Mouse (Mus musculus) neural tube, embryonic 12.5 days (tissue): Measurements from ENCODE around the gene Golt1a. TPM values are rescaled to one million over a fixed set of nuclear protein-coding genes. Genes with fewer than 3 reads are reported as not detected.

Experiments used
- ATAC-seq: fragments of 200-750 bp; cut with Nextera tagmentation; 2 replicates; pipeline ENCODE4 v1.8.0; 2017; ENCODE audit warnings: low read depth, mild to moderate bottlenecking, moderate TSS enrichment, moderate library complexity; ENCODE audit not compliant: low FRiP score
- H3K27ac ChIP-seq: fragments of 300-500 bp; sonication (generic); 2 replicates; pipeline ENCODE4 v1.5.1; 2016
- H3K27me3 ChIP-seq: fragments of 300-500 bp; sonication (generic); replicated peaks from 2 replicates; pipeline ENCODE4 v1.6.1; 2016; ENCODE audit warnings: mild to moderate bottlenecking
- H3K36me3 ChIP-seq: fragments of 300-500 bp; sonication (generic); 2 replicates; pipeline ENCODE4 v1.6.1; 2016; ENCODE audit warnings: mild to moderate bottlenecking
- H3K4me1 ChIP-seq: fragments of 300-500 bp; sonication (generic); 2 replicates; pipeline ENCODE4 v1.6.1; 2016
- H3K4me2 ChIP-seq: fragments of 300-500 bp; sonication (generic); replicated peaks from 2 replicates; pipeline ENCODE4 v1.6.1; 2016; ENCODE audit warnings: mild to moderate bottlenecking
- H3K4me3 ChIP-seq: fragments of 300-500 bp; sonication (generic); 2 replicates; pipeline ENCODE4 v1.5.1; 2016
- H3K9ac ChIP-seq: fragments of 300-500 bp; sonication (generic); 2 replicates; pipeline ENCODE4 v1.6.1; 2016; ENCODE audit warnings: mild to moderate bottlenecking
- H3K9me3 ChIP-seq: fragments of 300-500 bp; sonication (generic); 2 replicates; pipeline ENCODE4 v1.6.1; 2016; ENCODE audit warnings: mild to moderate bottlenecking
- WGBS: fragments of 180-500 bp; shearing (Covaris S2); methylation state at CpG from one replicate; pipeline ENCODE4 v1.1.7; 2016; 5-methylcytosine and 5-hydroxymethylcytosine counted together
- polyA plus RNA-seq: library from polyadenylated mRNA; unstranded; fragments of >200 nt; fragmentation: Nextera tagmentation; extraction: Ambion mirVana; gene quantifications from 2 replicates; pipeline ENCODE4 v1.2.1, GENCODE M21; 2016

Gene Golt1a
- polyA plus RNA-seq, 1 experiment from 2014 or later: not detected

DNA sequence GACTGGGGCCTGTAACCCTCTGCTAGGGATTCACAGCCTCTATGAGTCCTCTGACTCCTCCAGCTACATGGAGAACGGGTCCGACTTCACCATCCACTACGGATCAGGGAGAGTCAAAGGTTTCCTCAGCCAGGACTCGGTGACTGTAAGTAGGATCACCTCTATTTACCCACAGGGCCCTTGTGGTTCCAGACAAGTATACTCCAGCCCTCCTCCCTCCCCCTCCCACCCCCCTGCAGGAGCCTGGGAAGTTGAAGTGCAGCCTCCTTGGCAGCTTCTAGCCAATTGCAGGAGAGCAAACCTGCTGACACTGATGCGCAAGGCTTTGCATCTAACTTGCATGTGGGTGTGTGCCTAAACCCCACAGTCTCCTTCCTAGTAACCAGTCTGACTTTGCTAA lies 45.9 kb downstream of the Golt1a start:
- no peak overlapping the region for H3K9ac ChIP-seq
- no peak overlapping the region for H3K4me2 ChIP-seq
- H3K27me3 ChIP-seq: peaks cover 4% of the 10 kb centered on the region
- ATAC-seq: no peak
- no peaks in the 10 kb centered on the region; the same call in 1 of the 2 replicates for H3K4me1 ChIP-seq
- H3K4me3 ChIP-seq: no peak overlapping the region
- WGBS: 54% methylated on average over 5 of the region's 5 CpGs
- no peaks in the 10 kb centered on the region for H3K36me3 ChIP-seq
- no peaks in the 10 kb centered on the region for H3K9me3 ChIP-seq
- no peak overlapping the region for H3K27ac ChIP-seq

DNA sequence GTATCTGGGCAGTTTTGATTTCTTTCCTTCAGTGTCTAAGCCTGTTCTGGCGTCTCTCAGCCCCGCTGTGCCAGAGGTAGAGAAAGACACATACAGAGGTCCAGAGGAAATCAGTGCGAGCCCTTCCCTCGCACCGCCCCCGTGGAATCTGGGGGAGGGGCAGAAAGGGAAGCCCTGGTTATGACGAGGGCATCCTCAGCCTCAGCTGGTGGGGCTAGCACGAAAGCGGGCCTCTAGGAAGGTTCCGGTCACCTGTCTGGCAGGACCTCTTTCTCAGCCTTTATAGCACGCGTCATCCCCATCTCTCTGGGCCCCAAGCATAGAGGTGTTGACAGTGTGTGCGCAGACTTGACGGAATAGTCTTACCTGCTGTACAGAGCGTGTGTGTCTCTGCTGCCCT lies 46.3 kb downstream of the Golt1a start:
- H3K36me3 ChIP-seq: no peaks in the 10 kb centered on the region
- 67% methylated on average over 15 of the region's 15 CpGs for WGBS
- no peak overlapping the region for H3K4me3 ChIP-seq
- H3K9me3 ChIP-seq: no peaks in the 10 kb centered on the region
- H3K9ac ChIP-seq: no peak overlapping the region
- no peak overlapping the region for H3K27ac ChIP-seq
- no peak overlapping the region for H3K4me2 ChIP-seq
- no peaks in the 10 kb centered on the region for H3K4me1 ChIP-seq
- ATAC-seq: no peak
- H3K27me3 ChIP-seq: peaks cover 4% of the 10 kb centered on the region

DNA sequence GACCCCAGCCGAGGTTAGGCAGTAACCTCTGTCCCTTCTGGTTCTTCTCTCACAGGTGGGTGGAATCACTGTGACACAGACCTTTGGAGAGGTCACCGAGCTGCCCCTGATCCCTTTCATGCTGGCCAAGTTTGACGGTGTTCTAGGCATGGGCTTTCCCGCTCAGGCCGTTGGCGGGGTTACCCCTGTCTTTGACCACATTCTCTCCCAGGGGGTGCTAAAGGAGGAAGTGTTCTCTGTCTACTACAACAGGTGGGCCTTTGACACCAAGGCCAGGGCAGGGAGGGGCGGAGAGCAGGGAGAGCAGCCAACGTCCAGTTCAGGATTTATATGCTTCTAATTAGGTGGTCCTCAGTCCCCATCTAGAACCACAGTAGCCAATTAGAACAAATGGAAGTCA lies 46.7 kb downstream of the Golt1a start:
- no peak overlapping the region for H3K9ac ChIP-seq
- no peaks in the 10 kb centered on the region for H3K4me1 ChIP-seq
- H3K36me3 ChIP-seq: no peaks in the 10 kb centered on the region
- ATAC-seq: no peak
- WGBS: 63% methylated on average over 8 of the region's 8 CpGs
- no peak overlapping the region for H3K4me3 ChIP-seq
- H3K27me3 ChIP-seq: peaks cover 4% of the 10 kb centered on the region
- H3K4me2 ChIP-seq: no peak overlapping the region
- H3K9me3 ChIP-seq: no peaks in the 10 kb centered on the region
- H3K27ac ChIP-seq: no peak overlapping the region

DNA sequence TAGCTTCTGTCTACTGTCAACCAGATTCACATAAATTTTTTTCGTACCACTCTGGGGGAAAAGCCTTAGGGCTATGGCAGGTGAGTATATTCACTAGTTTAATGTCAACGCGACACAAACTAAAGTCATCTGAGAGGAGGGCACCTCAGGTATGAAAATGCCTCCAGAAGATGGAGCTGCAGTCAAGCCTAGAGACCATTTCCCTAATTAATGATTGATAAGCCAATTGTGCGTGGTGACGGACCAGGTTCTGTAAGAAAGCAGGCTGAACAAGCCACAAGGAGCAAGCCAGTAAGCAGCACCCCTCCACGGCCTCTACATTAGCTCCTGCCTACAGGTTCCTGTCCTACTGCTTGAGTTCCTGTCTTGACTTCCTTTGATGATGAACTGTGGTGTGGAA lies 51.4 kb downstream of the Golt1a start:
- Histone ChIP-seq H3K9me3 (no peaks in the 10 kb centered on the region), H3K4me3 (no peak overlapping the region), H3K27ac (no peak overlapping the region), H3K9ac (no peak overlapping the region), H3K4me2 (no peak overlapping the region), H3K4me1 (peaks cover 10% of the 10 kb centered on the region), H3K36me3 (no peaks in the 10 kb centered on the region), H3K27me3 (peaks cover 30% of the 10 kb centered on the region)
- no peak for ATAC-seq
- 93% methylated on average over 6 of the region's 6 CpGs for WGBS

DNA sequence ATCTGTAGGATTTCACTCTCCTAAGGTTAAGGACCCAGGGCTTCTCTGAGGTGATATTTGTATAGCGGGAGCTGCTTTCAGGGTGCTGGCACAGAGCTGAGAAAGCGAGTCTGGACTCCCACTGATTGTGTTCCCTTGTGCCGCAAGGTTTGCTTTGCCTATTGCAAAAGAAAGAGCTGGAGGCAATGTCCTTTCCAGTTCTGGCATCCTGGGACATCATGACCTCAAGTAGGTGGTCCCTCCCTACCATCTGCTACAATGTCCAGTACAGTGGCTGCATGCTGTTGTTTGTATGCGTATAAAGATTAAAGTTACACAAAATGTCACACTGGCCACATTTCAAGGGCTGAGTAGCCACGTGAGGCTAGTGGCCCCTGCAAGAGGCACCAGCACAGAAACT lies 52.5 kb downstream of the Golt1a start:
- Histone ChIP-seq H3K9me3 (no peaks in the 10 kb centered on the region), H3K36me3 (no peaks in the 10 kb centered on the region), H3K9ac (no peak overlapping the region), H3K4me3 (no peak overlapping the region), H3K27ac (no peak overlapping the region), H3K4me2 (no peak overlapping the region), H3K4me1 (peaks cover 10% of the 10 kb centered on the region), H3K27me3 (peaks cover 30% of the 10 kb centered on the region)
- no peak for ATAC-seq
- 94% methylated on average over 5 of the region's 5 CpGs for WGBS

DNA sequence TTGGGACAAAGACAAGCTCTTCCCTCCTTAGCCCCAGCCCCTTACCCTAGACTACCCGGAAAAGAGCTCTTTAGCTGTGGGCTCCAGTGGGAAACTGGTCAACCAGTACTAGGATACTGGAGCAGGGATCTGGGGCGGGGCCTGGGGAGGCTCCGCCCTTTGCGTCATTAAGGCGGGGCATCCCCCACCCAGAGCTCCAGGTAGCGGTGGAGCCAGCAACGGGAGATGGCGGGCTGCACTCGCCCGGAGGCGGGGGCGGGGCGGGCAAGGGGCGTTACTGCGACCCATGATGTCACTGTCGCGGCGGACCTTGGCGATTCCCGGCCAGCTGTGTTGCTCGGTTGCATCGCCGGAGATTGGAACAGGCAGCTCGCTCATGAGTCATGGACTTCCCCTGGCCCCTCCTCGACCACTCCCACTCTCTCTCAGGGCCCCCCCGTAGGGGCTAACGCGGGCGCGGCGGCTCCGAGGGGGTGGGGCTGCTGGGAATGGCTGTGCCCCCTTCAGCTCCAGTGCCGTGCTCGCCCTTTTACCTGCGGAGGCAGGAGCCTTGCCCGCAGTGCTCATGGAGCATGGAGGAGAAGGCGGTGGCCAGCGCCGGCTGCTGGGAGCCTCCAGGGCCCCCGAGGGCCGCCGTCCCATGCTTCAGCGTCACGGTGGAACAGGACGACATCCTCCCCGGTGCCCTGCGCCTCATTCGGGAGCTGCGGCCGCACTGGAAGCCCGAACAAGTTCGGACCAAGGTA lies 53.8 kb downstream of the Golt1a start, which contains the start of gene Etnk2:
Gene Etnk2, plus strand, starts transcription at position 297 of the 746 bp plus-strand sequence.
- peak; percentile 77 for ATAC-seq
- no peaks in the 10 kb centered on the region for H3K9me3 ChIP-seq
- H3K9ac ChIP-seq: peak within 1 kb of the TSS; percentile 58
- H3K4me3 ChIP-seq: peak within 1 kb of the TSS; percentile 56
- no peaks in the 10 kb centered on the region for H3K36me3 ChIP-seq
- H3K27ac ChIP-seq: no peak within 1 kb of the TSS
- peaks cover 21% of the 10 kb centered on the region for H3K4me1 ChIP-seq
- peaks cover 30% of the 10 kb centered on the region for H3K27me3 ChIP-seq
- H3K4me2 ChIP-seq: peak within 1 kb of the TSS; percentile 94
- WGBS: under 1% methylated on average over 52 of the region's 52 CpGs

DNA sequence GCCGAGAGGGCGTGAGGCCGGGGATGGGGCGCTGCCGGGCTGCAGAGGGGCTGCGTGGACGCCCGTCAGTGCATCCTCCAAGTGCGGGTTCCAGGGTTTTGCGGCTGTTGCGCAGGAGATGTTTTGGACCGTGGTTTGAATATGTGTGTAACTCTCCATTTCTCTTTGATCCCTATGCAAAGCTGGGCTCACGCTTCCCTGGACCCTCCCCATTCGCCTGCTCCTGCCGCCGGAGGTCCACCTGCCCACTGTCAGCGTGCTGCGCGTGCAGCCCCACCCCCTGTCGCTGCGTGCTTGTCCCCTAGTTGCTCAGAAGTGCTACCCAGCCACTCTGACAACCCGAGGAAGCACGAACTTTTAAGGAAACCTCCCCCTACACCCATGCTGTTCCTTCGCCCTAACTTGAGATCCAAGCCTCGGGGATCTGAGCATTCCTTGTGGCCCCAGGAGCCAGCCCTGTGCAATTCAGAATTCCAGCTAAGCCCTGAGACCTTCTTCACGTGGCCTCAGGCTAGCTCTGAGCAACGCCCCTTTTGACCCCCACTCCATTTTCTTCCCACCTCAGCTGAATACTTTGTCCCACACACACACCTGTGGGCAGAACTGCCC lies 54.5 kb downstream of the Golt1a start:
- H3K27ac ChIP-seq: no peak overlapping the region
- peak overlapping the region; percentile 58 for H3K9ac ChIP-seq
- no peaks in the 10 kb centered on the region for H3K9me3 ChIP-seq
- H3K36me3 ChIP-seq: no peaks in the 10 kb centered on the region
- peak overlapping the region; percentile 56 for H3K4me3 ChIP-seq
- ATAC-seq: peak; percentile 45
- peaks cover 27% of the 10 kb centered on the region for H3K27me3 ChIP-seq
- 2% methylated on average over 27 of the region's 27 CpGs for WGBS
- peak overlapping the region; percentile 94 for H3K4me2 ChIP-seq
- H3K4me1 ChIP-seq: peaks cover 21% of the 10 kb centered on the region

DNA sequence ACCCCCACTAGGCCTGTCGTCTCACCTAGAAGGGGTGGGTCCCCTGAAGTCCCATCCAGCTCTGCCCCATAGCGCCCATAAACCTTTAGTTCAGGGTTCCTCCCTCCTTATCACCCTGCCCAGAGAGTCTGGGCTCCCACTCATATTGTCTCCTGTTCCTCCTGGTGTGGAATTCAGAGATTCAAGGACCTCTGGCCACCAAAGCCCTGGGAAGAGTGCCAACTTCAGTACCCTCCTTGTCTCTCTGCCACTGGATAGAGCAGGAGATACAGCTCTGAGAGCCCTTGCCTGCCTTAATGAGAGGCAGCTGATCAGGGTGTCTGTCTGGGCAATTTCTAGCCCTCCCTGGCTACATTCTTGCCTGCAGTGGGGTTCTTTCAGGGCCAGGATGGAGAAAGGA lies 55.3 kb downstream of the Golt1a start:
- Histone ChIP-seq H3K36me3 (no peaks in the 10 kb centered on the region), H3K9ac (no peak overlapping the region), H3K9me3 (no peaks in the 10 kb centered on the region), H3K27ac (no peak overlapping the region), H3K4me1 (peaks cover 21% of the 10 kb centered on the region), H3K27me3 (peaks cover 26% of the 10 kb centered on the region), H3K4me2 (no peak overlapping the region), H3K4me3 (no peak overlapping the region)
- ATAC-seq: no peak
- WGBS: 51% methylated on average over 2 of the region's 2 CpGs

DNA sequence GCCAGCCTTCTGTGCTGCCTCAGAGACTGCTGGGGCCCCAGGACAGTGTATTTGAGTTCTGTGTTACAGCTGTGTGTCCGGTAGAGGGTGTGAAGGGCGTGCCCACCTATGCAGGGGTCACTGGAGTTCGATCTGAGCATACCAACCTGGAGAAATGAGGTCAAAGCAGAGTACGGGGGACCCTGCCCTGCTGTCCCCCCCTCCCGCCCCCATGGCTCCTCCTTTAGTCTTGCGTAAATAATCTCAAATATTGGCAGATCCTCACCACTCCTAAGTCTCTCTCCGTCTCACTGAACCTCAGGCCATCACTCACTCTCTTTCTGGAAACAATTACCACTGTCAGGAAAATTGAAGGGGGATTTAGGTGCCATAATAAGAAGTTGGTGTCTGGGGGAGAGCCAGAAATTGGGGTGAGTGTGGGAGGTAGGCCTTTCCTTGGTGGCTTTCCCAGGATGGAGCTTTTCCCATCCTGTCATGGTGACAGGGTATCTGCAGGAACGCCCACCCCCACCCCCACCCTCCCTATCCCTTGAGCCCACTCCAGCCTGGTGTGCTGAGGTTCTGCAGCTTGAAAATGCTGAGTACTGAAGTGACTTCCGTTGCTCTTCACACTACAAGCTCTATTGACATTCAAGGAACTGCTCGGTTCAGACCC lies 57.5 kb downstream of the Golt1a start:
- WGBS: 48% methylated on average over 10 of the region's 10 CpGs
- no peaks in the 10 kb centered on the region for H3K36me3 ChIP-seq
- H3K4me2 ChIP-seq: no peak overlapping the region
- no peak for ATAC-seq
- no peak overlapping the region for H3K27ac ChIP-seq
- peaks cover 22% of the 10 kb centered on the region for H3K27me3 ChIP-seq
- no peak overlapping the region for H3K9ac ChIP-seq
- H3K4me1 ChIP-seq: peaks cover 22% of the 10 kb centered on the region
- no peaks in the 10 kb centered on the region for H3K9me3 ChIP-seq
- H3K4me3 ChIP-seq: no peak overlapping the region

DNA sequence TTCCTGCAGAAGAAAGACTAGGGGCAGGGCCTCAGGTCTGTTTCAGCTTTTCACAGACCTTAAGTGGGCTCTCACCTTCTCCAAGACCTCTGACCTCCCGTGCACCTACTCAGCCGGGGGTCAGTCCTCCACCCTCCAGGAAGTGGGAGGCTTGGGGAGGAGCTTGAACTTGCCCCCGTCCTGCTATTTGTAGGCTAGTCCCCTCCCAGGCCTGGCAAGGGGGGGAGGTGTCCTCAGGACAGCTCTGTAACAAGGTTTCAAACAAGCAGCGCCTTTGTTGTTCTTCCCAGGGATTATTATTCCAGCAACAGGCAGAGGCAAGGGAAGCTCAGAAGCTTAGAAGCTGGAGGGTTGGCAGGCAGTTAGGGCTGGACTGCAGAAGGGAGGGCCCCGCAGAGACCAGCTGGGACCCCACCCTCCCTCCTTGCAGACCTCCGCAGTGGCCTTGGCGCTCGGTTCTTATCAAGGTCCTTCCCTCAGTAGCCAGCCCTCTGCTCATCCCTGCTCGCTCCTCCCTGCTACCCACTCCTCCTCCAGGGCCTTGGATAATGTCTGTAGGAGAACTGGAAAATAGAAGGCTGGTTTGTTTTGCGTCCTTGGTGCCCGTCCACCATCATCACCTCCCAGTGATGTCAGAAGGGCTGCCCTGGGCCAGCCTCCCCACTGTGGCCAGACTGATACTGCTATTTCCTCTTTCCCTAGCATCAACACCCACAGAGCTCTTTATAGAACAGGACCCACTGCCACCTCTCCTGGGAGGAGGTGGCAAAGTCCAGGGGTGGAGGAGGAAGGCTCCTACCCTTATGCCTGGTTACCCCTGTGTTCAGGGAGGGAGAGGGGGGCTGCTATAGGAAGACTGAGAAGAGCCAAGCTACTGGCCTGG lies 58.2 kb downstream of the Golt1a start:
- no peaks in the 10 kb centered on the region for H3K36me3 ChIP-seq
- H3K4me2 ChIP-seq: peak overlapping the region; percentile 14; the same call in 1 of the 2 replicates
- ATAC-seq: no peak
- 0 out of 2 replicates have a peak overlapping the region, but pooled peaks have one; percentile 17 for H3K9ac ChIP-seq
- H3K9me3 ChIP-seq: no peaks in the 10 kb centered on the region
- H3K4me3 ChIP-seq: no peak overlapping the region
- no peak overlapping the region for H3K27ac ChIP-seq
- H3K27me3 ChIP-seq: peaks cover 22% of the 10 kb centered on the region
- 12% methylated on average over 11 of the region's 11 CpGs for WGBS
- peaks cover 29% of the 10 kb centered on the region for H3K4me1 ChIP-seq

DNA sequence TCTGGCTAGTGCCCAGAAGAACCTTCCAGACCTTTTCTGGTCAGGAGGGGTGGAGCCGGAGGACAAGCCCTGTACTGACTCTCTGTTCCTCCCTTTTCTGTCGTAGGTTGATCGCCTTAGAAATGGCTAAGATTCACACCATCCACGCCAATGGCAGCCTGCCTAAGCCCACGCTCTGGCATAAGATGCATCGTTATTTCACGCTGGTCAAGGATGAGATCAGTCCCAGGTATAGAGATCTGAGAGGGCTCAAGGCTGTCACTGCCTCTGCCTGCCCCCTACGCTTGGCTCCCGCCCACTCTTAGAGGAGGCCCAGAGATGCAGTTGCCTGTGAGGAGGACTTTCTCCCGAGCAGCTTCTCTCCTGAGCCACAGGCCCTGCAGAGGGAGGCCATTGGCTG lies 59.0 kb downstream of the Golt1a start:
- ATAC-seq: no peak
- no peak overlapping the region for H3K27ac ChIP-seq
- no peak overlapping the region for H3K9ac ChIP-seq
- H3K4me3 ChIP-seq: no peak overlapping the region
- no peaks in the 10 kb centered on the region for H3K36me3 ChIP-seq
- no peak overlapping the region for H3K4me2 ChIP-seq
- H3K4me1 ChIP-seq: peaks cover 31% of the 10 kb centered on the region
- 61% methylated on average over 10 of the region's 10 CpGs for WGBS
- no peaks in the 10 kb centered on the region for H3K9me3 ChIP-seq
- peaks cover 20% of the 10 kb centered on the region for H3K27me3 ChIP-seq

DNA sequence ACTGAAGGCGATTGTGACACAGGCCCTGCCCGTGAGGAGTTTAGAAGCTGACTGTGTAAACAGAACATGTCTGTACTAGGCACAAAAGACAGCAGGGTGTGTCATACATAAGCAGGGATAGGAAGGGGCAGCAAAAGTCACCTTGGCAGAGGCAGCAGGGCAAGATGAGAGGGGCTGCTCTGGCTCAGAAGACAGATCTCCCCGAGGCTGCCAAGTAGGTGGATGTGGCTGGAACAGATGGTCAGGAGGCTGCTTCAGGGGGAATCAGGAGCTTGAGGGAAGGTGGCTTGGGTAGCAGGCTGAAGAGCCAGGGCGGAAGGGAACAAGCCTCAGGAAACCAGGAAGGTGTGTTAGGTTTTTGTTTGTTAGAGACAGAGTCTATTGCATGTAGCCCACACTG lies 60.8 kb downstream of the Golt1a start:
- H3K4me1 ChIP-seq: peaks cover 23% of the 10 kb centered on the region
- H3K9ac ChIP-seq: no peak overlapping the region
- WGBS: 79% methylated on average over 4 of the region's 4 CpGs
- H3K27me3 ChIP-seq: peaks cover 3% of the 10 kb centered on the region; the same call in 1 of the 2 replicates
- no peaks in the 10 kb centered on the region for H3K9me3 ChIP-seq
- H3K4me3 ChIP-seq: no peak overlapping the region
- H3K27ac ChIP-seq: no peak overlapping the region
- no peak overlapping the region for H3K4me2 ChIP-seq
- ATAC-seq: no peak
- H3K36me3 ChIP-seq: no peaks in the 10 kb centered on the region
